Mouse (Mus musculus) megakaryocyte progenitor cell, adult 5-6 weeks (primary cell): ENCODE results near the gene Rbm17. TPM values are rescaled to one million over a fixed set of nuclear protein-coding genes. Genes with fewer than 3 reads are reported as not detected.

ENCODE experiments used
- ATAC-seq: replicated peaks from 2 replicates; pipeline ENCODE4 v1.8.0; 2016; ENCODE audit warnings: mild to moderate bottlenecking, moderate TSS enrichment, inconsistent platforms; ENCODE audit not compliant: poor library complexity
- total RNA-seq, 2 experiments: library from RNA; stranded (forward) in 1 of 2; stranded (reverse) in 1 of 2; fragments of 157-497, 149-512 nt in 1 of 2; fragments of 200-1000 nt in 1 of 2; gene quantifications; 2 replicates each; pipeline versions ENCODE4 v1.2.3 to v1.2.4; 2015 to 2017

Gene Rbm17
- total RNA-seq, 2 experiments from 2014 or later, result 129 to 153 TPM

DNA sequence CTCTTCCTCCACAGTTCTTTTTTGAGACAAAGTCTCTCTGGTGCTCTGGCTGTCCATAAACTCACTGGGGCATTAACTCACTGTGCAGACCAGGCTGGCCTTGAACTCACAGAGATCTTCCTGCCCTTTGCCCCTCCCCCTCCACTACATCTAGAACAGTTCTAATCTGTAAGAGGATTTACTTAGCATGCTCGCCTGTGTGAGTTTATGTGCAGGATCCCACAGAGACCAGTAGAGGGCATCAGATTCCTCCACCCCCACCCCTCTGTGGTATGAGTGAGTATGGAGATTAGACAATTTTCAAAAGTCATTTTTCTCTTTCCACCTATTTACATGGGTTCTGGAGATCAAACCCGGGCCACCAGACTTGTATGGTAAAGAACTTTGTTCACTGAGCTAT is 56.3 kb downstream of the Rbm17 start:
- peak; percentile 56 for ATAC-seq

DNA sequence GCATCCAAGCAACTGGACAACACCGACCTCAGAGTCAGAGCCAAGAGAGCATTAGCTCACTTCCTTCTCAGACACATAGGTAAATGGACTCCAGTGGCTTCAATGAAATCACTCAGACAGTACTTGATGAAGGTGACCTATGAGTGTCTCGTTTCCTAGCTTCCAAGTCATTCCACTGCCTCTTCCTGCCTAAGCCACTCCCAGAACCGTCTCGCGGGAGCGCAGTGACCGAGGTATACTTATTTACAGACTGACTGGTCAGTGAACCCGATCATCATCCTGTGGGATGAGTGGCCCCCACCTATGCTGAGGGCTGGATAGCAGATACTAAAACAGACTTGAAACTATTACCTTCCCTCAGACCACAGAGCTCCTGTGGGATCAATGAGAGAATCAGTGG is 57.9 kb downstream of the Rbm17 start:
- no peak for ATAC-seq

DNA sequence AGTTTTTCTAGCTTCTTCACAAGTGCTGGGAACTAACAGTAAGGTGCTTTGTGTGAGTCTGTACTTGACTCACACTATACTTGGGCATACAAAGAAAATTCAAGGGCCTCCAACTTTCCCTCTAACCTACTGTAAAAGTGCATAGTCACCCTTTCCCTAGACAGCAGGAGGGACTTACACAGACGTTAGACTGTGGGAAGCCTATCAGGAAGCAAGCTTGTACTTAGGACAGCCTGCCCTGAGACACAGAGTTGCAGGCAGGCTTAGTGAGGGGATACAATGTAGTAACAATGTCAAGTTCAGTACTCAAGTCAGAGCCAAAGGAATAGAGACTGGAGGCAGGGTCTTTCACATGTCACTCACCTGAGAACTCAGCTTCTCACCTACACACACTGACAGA is 58.6 kb downstream of the Rbm17 start:
- ATAC-seq, result peak; percentile 18; the same call in 1 of the 2 replicates

DNA sequence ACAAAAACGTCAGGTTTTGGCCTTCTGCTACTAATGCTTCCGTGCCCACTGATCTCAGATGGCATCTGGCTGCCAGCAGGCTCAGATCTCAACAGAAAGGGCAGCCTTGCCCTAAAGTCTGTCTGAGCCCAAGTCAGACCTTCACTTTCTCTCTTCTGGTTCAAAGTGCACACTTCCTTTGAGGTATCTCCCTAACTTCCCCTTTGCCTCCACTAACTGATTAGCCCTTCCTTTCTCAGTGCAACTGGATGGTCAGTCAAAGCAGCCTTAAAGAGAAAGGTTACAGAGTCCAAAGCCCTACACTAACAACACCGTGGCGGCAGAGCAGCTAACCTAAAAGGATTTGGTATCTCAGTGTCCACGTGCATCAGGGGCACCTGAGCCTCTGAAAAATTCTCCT is 59.6 kb downstream of the Rbm17 start:
- ATAC-seq, result peak; percentile 23

DNA sequence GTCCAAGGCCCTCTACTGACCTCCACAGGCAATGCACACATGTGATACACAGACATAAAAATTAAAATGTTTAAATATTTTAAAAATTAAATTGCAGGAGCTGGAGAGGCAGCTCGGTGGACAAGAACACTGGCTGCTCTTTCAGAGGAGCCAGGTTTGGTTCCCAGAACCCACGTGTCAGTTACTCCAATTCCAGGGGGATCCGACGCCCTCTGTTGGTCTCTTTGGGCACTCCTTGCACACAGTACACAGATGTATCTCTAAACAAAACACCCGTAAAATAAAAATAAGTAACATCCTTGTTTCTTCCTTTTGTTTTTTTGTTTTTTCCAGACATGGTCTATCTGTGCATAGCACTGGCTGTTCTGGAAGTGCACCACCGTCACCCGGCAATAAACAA is 60.8 kb downstream of the Rbm17 start:
- no peak for ATAC-seq

DNA sequence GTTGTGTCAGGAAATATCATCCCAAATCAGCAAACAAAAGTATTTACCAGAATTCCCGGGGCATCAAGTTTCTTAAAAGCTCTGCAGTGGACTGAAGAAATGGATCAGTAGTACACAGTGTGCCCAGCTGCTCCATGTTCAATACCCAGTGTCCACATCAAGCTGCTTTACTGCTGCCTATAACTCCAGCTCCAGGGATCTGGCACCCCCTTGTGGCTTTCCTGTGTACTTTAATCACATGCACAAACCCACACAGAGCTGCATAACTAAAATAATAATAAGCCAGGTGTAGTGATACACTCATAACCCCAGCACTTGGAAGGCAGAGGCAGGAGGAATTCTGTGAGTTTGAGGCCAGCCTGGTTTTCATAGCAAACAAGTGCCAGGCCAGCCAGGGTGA is 61.3 kb downstream of the Rbm17 start:
- ATAC-seq, result peak; percentile 54

DNA sequence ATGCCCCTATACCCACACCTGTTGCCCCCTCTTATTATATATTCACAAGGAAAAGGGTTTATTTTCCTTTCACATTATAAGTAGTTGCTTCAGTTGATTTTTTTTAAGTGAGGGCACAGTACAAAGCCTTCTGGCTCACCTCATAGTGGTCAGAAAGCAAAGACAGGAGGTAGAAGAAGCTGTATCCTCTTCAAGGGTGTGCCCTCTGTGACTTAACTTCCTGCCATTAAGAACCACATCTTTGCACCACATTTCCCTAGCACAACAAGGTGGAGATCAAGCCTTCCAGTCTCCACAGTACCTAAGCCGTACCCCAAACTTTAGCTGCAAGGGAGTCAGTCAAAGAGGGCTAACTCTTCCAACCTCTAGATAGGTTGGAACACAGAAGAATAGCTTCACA is 61.8 kb downstream of the Rbm17 start:
- no peak for ATAC-seq

DNA sequence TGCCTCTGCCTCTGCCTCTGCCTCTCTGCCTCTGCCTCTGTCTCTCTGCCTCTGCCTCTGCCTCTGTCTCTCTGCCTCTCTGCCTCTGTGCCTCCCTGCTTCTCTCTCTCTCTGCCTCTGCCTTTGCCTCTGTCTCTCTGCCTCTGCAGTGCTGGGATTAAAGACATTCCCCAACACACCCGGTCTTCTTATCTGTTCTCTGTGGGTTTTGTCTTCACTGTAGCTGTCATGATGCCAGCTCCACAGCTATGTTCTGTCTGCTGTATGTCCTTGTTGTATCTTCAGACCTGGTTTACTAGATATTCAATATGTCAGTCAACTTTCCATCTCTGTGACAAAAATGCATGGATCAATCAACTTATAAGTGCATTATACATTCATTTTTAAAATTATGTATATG is 62.4 kb downstream of the Rbm17 start:
- ATAC-seq, result peak; percentile 49

DNA sequence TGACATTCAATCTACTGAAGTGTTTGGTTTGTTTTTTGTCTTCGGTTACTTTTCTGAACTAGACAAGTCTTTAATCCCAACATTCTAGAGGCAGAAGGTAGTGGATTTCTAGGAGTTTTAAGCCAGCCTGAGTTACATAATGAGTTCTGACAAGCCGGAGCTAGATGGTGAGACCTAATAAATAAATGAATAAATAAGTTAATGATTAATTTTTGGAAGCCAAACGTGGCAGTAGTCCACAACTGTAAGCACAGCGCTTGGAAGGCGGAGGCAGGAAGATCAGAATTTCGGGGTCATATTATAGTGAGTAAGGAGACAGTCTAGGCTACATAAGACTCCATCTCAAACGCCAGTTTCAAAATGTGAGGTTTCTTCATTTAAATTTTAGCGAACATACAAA is 68.0 kb downstream of the Rbm17 start:
- no peak for ATAC-seq

Other genes with a start within 250 kb of the Rbm17 start
- 48.2 and 49.0 TPM in 2 replicates for gene Pfkfb3, start 50.1 kb downstream of the Rbm17 start, total RNA-seq (2015)
- gene Pfkfb3, start 50.1 kb downstream of the Rbm17 start, total RNA-seq (2017), result 40.9 and 45.9 TPM in 2 replicates
- gene Gm17490, start 22.1 kb upstream of the Rbm17 start, total RNA-seq (2015), result not detected in 2 replicates
- gene Gm17490, start 22.1 kb upstream of the Rbm17 start, total RNA-seq (2017), result not detected in 2 replicates
- not detected in 2 replicates for gene Il2ra, start 38.7 kb upstream of the Rbm17 start, total RNA-seq (2015)
- gene Il2ra, start 38.7 kb upstream of the Rbm17 start, total RNA-seq (2017), result not detected in 2 replicates
- gene Il15ra, start 101.1 kb upstream of the Rbm17 start, total RNA-seq (2015), result 22.2 and 27.2 TPM in 2 replicates
- gene Il15ra, start 101.1 kb upstream of the Rbm17 start, total RNA-seq (2017), result 21.3 and 27.5 TPM in 2 replicates
- 56.3 and 58.3 TPM in 2 replicates for gene Fbh1, start 173.4 kb upstream of the Rbm17 start, total RNA-seq (2015)
- gene Fbh1, start 173.4 kb upstream of the Rbm17 start, total RNA-seq (2017), result 101 and 113 TPM in 2 replicates
- gene Ankrd16, start 173.7 kb upstream of the Rbm17 start, total RNA-seq (2015), result 36.5 and 37.6 TPM in 2 replicates
- 17.2 and 27.4 TPM in 2 replicates for gene Ankrd16, start 173.7 kb upstream of the Rbm17 start, total RNA-seq (2017)